Comparison of ENCODE assay signal across 8 mouse cellular contexts in the genomic region with DNA sequence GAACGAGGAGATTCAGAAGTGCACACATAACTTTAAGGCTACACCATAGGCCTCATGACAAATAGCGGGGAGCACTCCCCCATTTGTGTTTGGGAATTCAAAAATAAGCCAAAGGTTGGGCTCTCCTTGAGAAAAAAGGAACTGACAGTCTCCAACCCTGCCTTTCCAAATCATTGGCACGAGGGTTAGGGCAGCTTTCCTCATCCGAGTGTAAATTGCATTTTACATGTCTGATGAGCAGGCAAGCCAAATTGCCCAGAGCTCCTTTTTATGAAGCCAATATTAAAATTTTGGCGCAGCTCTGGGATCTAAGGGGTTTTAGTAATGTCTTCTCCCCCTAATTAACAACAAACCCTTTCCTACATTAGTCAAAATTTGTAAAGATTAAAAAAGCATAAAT. TPM values are rescaled to one million over a fixed set of nuclear protein-coding genes. Genes with fewer than 3 reads are reported as not detected.
A peak's percentile ranks its signal among the peaks of the same experiment; 100 is the strongest.
DNase-seq lines count a peak whose midpoint lies in the region; ATAC-seq and TF ChIP-seq lines count a peak whose summit lies in the region.

No protein-coding gene starts in this region.

- H3K79me2 ChIP-seq in heart, adult 2 months (replicated peaks; ENCODE audit: control insufficient read depth, insufficient read depth, low read length) = no peaks in the 10 kb centered on the region
- no peaks in the 10 kb centered on the region for H3K79me2 ChIP-seq in CH12.LX (replicated peaks; ENCODE audit: control insufficient read depth, extremely low read depth, insufficient read depth, poor library complexity, severe bottlenecking)

- H3K4me2 ChIP-seq in heart, embryonic 13.5 days = peak overlapping the region; percentile 87
- 0 out of 2 replicates have a peak overlapping the region, but pooled peaks have one; percentile 77 for H3K4me2 ChIP-seq in CH12.LX (ENCODE audit: insufficient read depth, low read depth, poor library complexity, severe bottlenecking)
- peak overlapping the region; percentile 79 for H3K4me2 ChIP-seq in limb, embryonic 13.5 days (replicated peaks)

- DNase-seq in heart, adult 2 months = no peak
- DNase-seq in CH12.LX (ENCODE audit: extremely low read depth) = no peak
- DNase-seq in fat pad, adult 2 months (ENCODE audit: extremely low read depth, low read depth, low spot score) = peak; percentile 25
- DNase-seq in urinary bladder, adult 18-20 months (ENCODE audit: low spot score in 2 of 2) = no peak
- DNase-seq in lung, postnatal 25 days (ENCODE audit: low spot score) = no peak

- 39% methylated on average over 5 of the region's 5 CpGs for WGBS in heart, embryonic 13.5 days
- 49% methylated on average over 5 of the region's 5 CpGs for WGBS in heart, adult 2 months
- whole genome bisulfite sequencing in limb, embryonic 13.5 days = 23% methylated on average over 5 of the region's 5 CpGs

- no peaks in the 10 kb centered on the region for H3K9me3 ChIP-seq in heart, embryonic 13.5 days
- H3K9me3 ChIP-seq in CH12.LX (replicated peaks; ENCODE audit: low read length) = no peaks in the 10 kb centered on the region
- H3K9me3 ChIP-seq in limb, embryonic 13.5 days = no peaks in the 10 kb centered on the region

- H3K27ac ChIP-seq in heart, embryonic 13.5 days (replicated peaks) = 0 out of 2 replicates have a peak overlapping the region, but pooled peaks have one; percentile 26
- no peak overlapping the region for H3K27ac ChIP-seq in heart, adult 2 months
- H3K27ac ChIP-seq in CH12.LX (ENCODE audit: insufficient read depth, low read depth) = no peak overlapping the region
- H3K27ac ChIP-seq in limb, embryonic 13.5 days = peak overlapping the region; percentile 79

- intact Hi-C loops in heart, adult 2 months (cut with DNase I) = loop anchor here (5.0 to 10.0 kb wide), 3 partner anchors 349 to 1069 kb away; no protein-coding TSS in a partner anchor

- H3K4me1 ChIP-seq in heart, embryonic 13.5 days = peaks cover 58% of the 10 kb centered on the region
- H3K4me1 ChIP-seq in heart, adult 2 months (ENCODE audit: control insufficient read depth, insufficient read depth, low read length) = no peaks in the 10 kb centered on the region; the same call in 1 of the 2 replicates
- peaks cover 0 to 5% of the 10 kb centered on the region in 2 experiments; a peak in 1 of 4 replicates for H3K4me1 ChIP-seq in CH12.LX (ENCODE audit: control insufficient read depth in 1 of 2, insufficient read depth in 2 of 2)
- peaks cover 38% of the 10 kb centered on the region for H3K4me1 ChIP-seq in limb, embryonic 13.5 days

- no peak for TF ChIP-seq CTCF in heart, adult 2 months (IDR thresholded peaks at IDR 0.05)
- TF ChIP-seq CTCF in CH12.LX (conservative IDR thresholded peaks at IDR 0.05 in 1 of 2, IDR thresholded peaks at IDR 0.05 in 1 of 2; ENCODE audit: low read depth in 2 of 2, low read length in 2 of 2) = no peak

- H3K27me3 ChIP-seq in heart, embryonic 13.5 days (replicated peaks) = peaks cover 18% of the 10 kb centered on the region
- peaks cover 5% of the 10 kb centered on the region; the same call in 1 of the 2 replicates for H3K27me3 ChIP-seq in heart, adult 2 months (ENCODE audit: control insufficient read depth, insufficient read depth, low read length)
- no peaks in the 10 kb centered on the region for H3K27me3 ChIP-seq in CH12.LX (replicated peaks)
- H3K27me3 ChIP-seq in limb, embryonic 13.5 days = peaks cover 6% of the 10 kb centered on the region; the same call in 1 of the 2 replicates

- no peak for TF ChIP-seq EP300 in heart, adult 2 months (IDR thresholded peaks at IDR 0.05; ENCODE audit: insufficient read depth, low read depth, low read length)
- no peak for TF ChIP-seq EP300 in CH12.LX (IDR thresholded peaks at IDR 0.05; ENCODE audit: low read length)

- TF ChIP-seq RAD21 in CH12.LX (IDR thresholded peaks at IDR 0.05; ENCODE audit: low read depth, low read length) = no peak

- no peaks in the 10 kb centered on the region for H3K36me3 ChIP-seq in heart, embryonic 13.5 days
- no peaks in the 10 kb centered on the region for H3K36me3 ChIP-seq in heart, adult 2 months (ENCODE audit: control insufficient read depth, insufficient read depth, low read length)
- no peaks in the 10 kb centered on the region for H3K36me3 ChIP-seq in CH12.LX (replicated peaks in 1 of 2; ENCODE audit: control insufficient read depth in 1 of 2, insufficient read depth in 1 of 2, low read length in 1 of 2)
- 0 out of 2 replicates have a peak, but pooled peaks cover 5% of the 10 kb centered on the region for H3K36me3 ChIP-seq in limb, embryonic 13.5 days

- peak overlapping the region; percentile 65 for H3K9ac ChIP-seq in heart, embryonic 13.5 days
- H3K9ac ChIP-seq in heart, adult 2 months (ENCODE audit: low read depth, low read length) = no peak overlapping the region
- H3K9ac ChIP-seq in CH12.LX (ENCODE audit: insufficient read depth, low read depth) = no peak overlapping the region
- H3K9ac ChIP-seq in limb, embryonic 13.5 days = peak overlapping the region; percentile 69

- ATAC-seq in heart, embryonic 13.5 days (ENCODE audit: extremely low read depth, insufficient number of reproducible peaks, low FRiP score, low TSS enrichment) = no peak
- ATAC-seq in limb, embryonic 13.5 days (ENCODE audit: low FRiP score, low read depth) = no peak
- no peak for ATAC-seq in frontal cortex, adult (ENCODE audit: low TSS enrichment)

- TF ChIP-seq POLR2A in heart, adult 2 months (IDR thresholded peaks at IDR 0.05; ENCODE audit: insufficient read depth, low read depth, low read length) = no peak
- no peak for TF ChIP-seq POLR2A in CH12.LX (IDR thresholded peaks at IDR 0.05; ENCODE audit: low read depth, low read length)

- dilution Hi-C loops in CH12.LX (cut with MboI; ENCODE audit: extremely low pct_ligation_motif_present, extremely low pct_unique_long_range_greater_than_20kb, low sequenced_read_pairs) = no loop called here

- H3K4me3 ChIP-seq in heart, embryonic 13.5 days = peak overlapping the region; percentile 71
- H3K4me3 ChIP-seq in heart, adult 2 months = no peak overlapping the region
- H3K4me3 ChIP-seq in CH12.LX (replicated peaks in 1 of 3; ENCODE audit: low read depth in 2 of 3, low read length in 2 of 3, poor library complexity in 1 of 3) = no peak overlapping the region
- peak overlapping the region; percentile 74 for H3K4me3 ChIP-seq in limb, embryonic 13.5 days

- in situ Hi-C loops in CH12.LX (cut with MboI; ENCODE audit: low pct_ligation_motif_present, low pct_unique_long_range_greater_than_20kb, low sequenced_read_pairs) = no loop called here

TF ChIP-seq in CH12.LX, 34 proteins besides CTCF, POLR2A, EP300 and RAD21:
- TF ChIP-seq NELFE (IDR thresholded peaks at IDR 0.05; ENCODE audit: low read depth, low read length) = no peak
- no peak for TF ChIP-seq ZMIZ1 (IDR thresholded peaks at IDR 0.05; ENCODE audit: low read depth, low read length)
- no peak for TF ChIP-seq USF1 (IDR thresholded peaks at IDR 0.05; ENCODE audit: low read depth, low read length)

RNA-seq across cellular contexts. Expression of a gene that starts 2.1 kb away (rescaled TPM):
- polyA plus RNA-seq in heart, embryonic 13.5 days (2015; fragmentation: Nextera tagmentation; extraction: Ambion mirVana) = 13.2 and 14.7 TPM in 2 replicates
- under 1 TPM; 0.70 to 0.96 TPM for total RNA-seq in heart, adult 2 months (2021)
- 1.1 and 2.2 TPM in 2 replicates for polyA plus RNA-seq in heart, adult 2 months (2012; rRNA removed)
- 0.08 and 0.21 TPM in 2 replicates for total RNA-seq in CH12.LX (2012; rRNA removed)
- 0.24 and 0.46 TPM in 2 replicates for total RNA-seq in CH12.LX (2014; rRNA removed)
- polyA plus RNA-seq in CH12.LX (2012; ENCODE audit: insufficient read length, low read depth) = 0.07 and 0.41 TPM in 2 replicates
- 87.8 and 99.8 TPM in 2 replicates for polyA plus RNA-seq in limb, embryonic 13.5 days (2015; fragmentation: Nextera tagmentation; extraction: Ambion mirVana)

RNA-seq across cellular contexts. Expression of a gene that starts 43.2 kb away (rescaled TPM):
- 1,316 and 1,450 TPM in 2 replicates for polyA plus RNA-seq in heart, embryonic 13.5 days (2015; fragmentation: Nextera tagmentation; extraction: Ambion mirVana)
- total RNA-seq in heart, adult 2 months (2021) = 1,000 to 10,000 TPM in 1 of 2 experiments, 100 to 1,000 TPM in 1; 911 to 1,089 TPM
- 582 and 1,119 TPM in 2 replicates for polyA plus RNA-seq in heart, adult 2 months (2012; rRNA removed)
- 393 and 420 TPM in 2 replicates for total RNA-seq in CH12.LX (2012; rRNA removed)
- 597 and 606 TPM in 2 replicates for total RNA-seq in CH12.LX (2014; rRNA removed)
- 258 and 307 TPM in 2 replicates for polyA plus RNA-seq in CH12.LX (2012; ENCODE audit: insufficient read length, low read depth)
- polyA plus RNA-seq in limb, embryonic 13.5 days (2015; fragmentation: Nextera tagmentation; extraction: Ambion mirVana) = 622 and 629 TPM in 2 replicates

Comparison
In these comparisons a context has a peak if more than half of its experiments do, and no peak if none do; other contexts are left out.
1. H3K27ac ChIP-seq: peak in heart, embryonic 13.5 days (single experiment) and limb, embryonic 13.5 days (single experiment); none in heart, adult 2 months (single experiment) and CH12.LX (single experiment).
2. H3K4me3 ChIP-seq: peak in heart, embryonic 13.5 days (single experiment) and limb, embryonic 13.5 days (single experiment); none in heart, adult 2 months (single experiment) and CH12.LX (0 of 3).
3. H3K9ac ChIP-seq: peak in heart, embryonic 13.5 days (single experiment) and limb, embryonic 13.5 days (single experiment); none in heart, adult 2 months (single experiment) and CH12.LX (single experiment).
4. Peak in every context shown above with its lines, with median percentiles within 50 percentile points of each other: H3K4me2 ChIP-seq.